Comparison of ENCODE assay signal across 8 mouse cellular contexts in genomic region chr10:5550168-5551021, GRCm38 (mm10). TPM values are rescaled to one million over a fixed set of nuclear protein-coding genes. Genes with fewer than 3 reads are reported as not detected.
DNase-seq lines count a peak whose midpoint lies in the region; ATAC-seq and TF ChIP-seq lines count a peak whose summit lies in the region.

No protein-coding gene starts in this region.

- TF ChIP-seq CTCF in left cerebral cortex, adult 2 months (IDR thresholded peaks at IDR 0.05), result peak; percentile 35

- peak overlapping the region; percentile 82 for H3K4me2 ChIP-seq in hindbrain, embryonic 16.5 days (ENCODE audit: low read length)

- H3K27me3 ChIP-seq in hindbrain, embryonic 16.5 days (replicated peaks; ENCODE audit: control insufficient read depth, insufficient read depth, low read length), result no peaks in the 10 kb centered on the region

- H3K9ac ChIP-seq in hindbrain, embryonic 16.5 days (ENCODE audit: low read depth, low read length), result peak overlapping the region; percentile 89

- peaks cover 10% of the 10 kb centered on the region for H3K4me1 ChIP-seq in hindbrain, embryonic 16.5 days (ENCODE audit: control insufficient read depth, insufficient read depth, low read depth, low read length)

- 0% methylated on average over 41 of the region's 44 CpGs for WGBS in hindbrain, embryonic 16.5 days

- peak overlapping the region; percentile 81 for H3K4me3 ChIP-seq in hindbrain, embryonic 16.5 days (ENCODE audit: low read length)
- peak overlapping the region; percentile 86 for H3K4me3 ChIP-seq in left cerebral cortex, adult 2 months

- H3K36me3 ChIP-seq in hindbrain, embryonic 16.5 days (ENCODE audit: control insufficient read depth, insufficient read depth, low read length), result no peaks in the 10 kb centered on the region

- ATAC-seq in hindbrain, embryonic 16.5 days, result peak; percentile 94

- DNase-seq in R1 (ENCODE audit: low read depth, low spot score), result peak; percentile 80
- DNase-seq in cerebellum, adult 9-10 months, result peak; percentile 84
- peak; percentile 43 to 53 for DNase-seq in frontal cortex, postnatal 10 days (ENCODE audit: low spot score in 2 of 2)
- peak; percentile 54 to 68 for DNase-seq in left cerebral cortex, adult 2 months (ENCODE audit: extremely low spot score in 1 of 2, low spot score in 2 of 2)
- DNase-seq in lung, postnatal 25 days (ENCODE audit: low spot score), result peak; percentile 38
- peak; percentile 76 for DNase-seq in retina, adult 2 months (ENCODE audit: low read depth, low spot score)
- peak; percentile 57 for DNase-seq in thymus, postnatal 25 days

- peak overlapping the region; percentile 91 for H3K27ac ChIP-seq in hindbrain, embryonic 16.5 days (ENCODE audit: low read depth, low read length)
- peak overlapping the region; percentile 98 for H3K27ac ChIP-seq in left cerebral cortex, adult 2 months

- intact Hi-C loops in left cerebral cortex, adult 2 months (cut with DNase I), result loop anchor here (2.0 to 5.0 kb wide), 2 partner anchors 70 to 193 kb away; no protein-coding TSS in a partner anchor

- no peaks in the 10 kb centered on the region for H3K9me3 ChIP-seq in hindbrain, embryonic 16.5 days (ENCODE audit: control insufficient read depth, low read length)

RNA-seq across cellular contexts. Expression of gene Syne1, which starts 0.9 kb away (rescaled TPM):
- polyA plus RNA-seq in hindbrain, embryonic 16.5 days (2015; fragmentation: Nextera tagmentation; extraction: Ambion mirVana), result 15.1 and 18.7 TPM in 2 replicates
- total RNA-seq in left cerebral cortex, adult 2 months (2021), result 100 to 1,000 TPM; 430 to 445 TPM

RNA-seq across cellular contexts. Expression of gene Myct1, which starts 43.2 kb away (rescaled TPM):
- 0.96 and 1.4 TPM in 2 replicates for polyA plus RNA-seq in hindbrain, embryonic 16.5 days (2015; fragmentation: Nextera tagmentation; extraction: Ambion mirVana)
- under 1 TPM; 0.12 to 0.38 TPM for total RNA-seq in left cerebral cortex, adult 2 months (2021)

Comparison
In these comparisons a context has a peak if more than half of its experiments do, and no peak if none do; other contexts are left out.
1. Peak in every context shown above with its lines: DNase-seq, ATAC-seq, H3K4me3 ChIP-seq and H3K27ac ChIP-seq.